Mouse (Mus musculus) embryonic stem cell, embryonic (primary cell): ENCODE measurements around the gene Limch1.

ENCODE experiments used
- CTCF ChIA-PET, 4 experiments: fragments of 300-600 bp in 2 of 4; fragments of 350-600 bp in 2 of 4; sonication (Branson Sonifier 250); formaldehyde crosslinking; loops; one replicate each; lab custom pipeline; 2022; ENCODE audit warnings: inconsistent platforms in 2 of 4; lab: Charles Lee
- POLR2A ChIA-PET, 4 experiments: fragments of 300-600 bp in 2 of 4; fragments of 350-600 bp in 2 of 4; sonication (Branson Sonifier 250); formaldehyde crosslinking; loops; one replicate each; lab custom pipeline; 2022; ENCODE audit warnings: antibody characterized with exemption in 4 of 4, inconsistent platforms in 1 of 4; lab: Charles Lee

Limch1 gene

GRCm38 (mm10) chr5:66929291-66929690 lies 183.7 kb downstream of the Limch1 start:
- POLR2A ChIA-PET: no interaction called here
- CTCF ChIA-PET: no interaction called here

- POLR2A ChIA-PET: no interaction called here
Measured at GRCm38 (mm10) chr5:66933134-66933804, 187.6 kb downstream of the Limch1 start.

GRCm38 (mm10) chr5:66934585-66934984 lies 189.0 kb downstream of the Limch1 start:
- CTCF ChIA-PET: no interaction called here
- POLR2A ChIA-PET: interaction anchor here in 1 of 4 experiments (0.7 kb wide), 1 partner anchor 26 kb away, joined by 3 read pairs; no protein-coding TSS in a partner anchor

More at GRCm38 (mm10) chr5:66933134-66933804, 187.6 kb downstream of the Limch1 start:
- CTCF ChIA-PET: no interaction called here

- CTCF ChIA-PET: interaction anchor here in 1 of 4 experiments (0.7 kb wide), 1 partner anchor 1274 kb away, joined by 3 read pairs; no protein-coding TSS in a partner anchor
- POLR2A ChIA-PET: no interaction called here
Measured at GRCm38 (mm10) chr5:66937376-66937775, 191.7 kb downstream of the Limch1 start.

GRCm38 (mm10) chr5:66941710-66942450 lies 196.3 kb downstream of the Limch1 start:
- POLR2A ChIA-PET: no interaction called here
- CTCF ChIA-PET: interaction anchor here in 1 of 4 experiments (0.6 kb wide), 1 partner anchor 53 kb away, joined by 6 read pairs; no protein-coding TSS in a partner anchor

- POLR2A ChIA-PET: no interaction called here
- CTCF ChIA-PET: no interaction called here
Measured at GRCm38 (mm10) chr5:66942922-66943321, 197.3 kb downstream of the Limch1 start.

- POLR2A ChIA-PET: no interaction called here
- CTCF ChIA-PET: no interaction called here
Measured at GRCm38 (mm10) chr5:66943521-66943920, 197.9 kb downstream of the Limch1 start.

GRCm38 (mm10) chr5:66947958-66948357 lies 202.3 kb downstream of the Limch1 start:
- CTCF ChIA-PET: no interaction called here

GRCm38 (mm10) chr5:66949098-66949692 lies 203.6 kb downstream of the Limch1 start:
- ChIA-PET POLR2A (no interaction called here), CTCF (interaction anchor here in 1 of 4 experiments (0.7 to 0.8 kb wide), 2 partner anchors 816 to 1693 kb away, joined by 3 to 4 read pairs; no protein-coding TSS in a partner anchor)

More at GRCm38 (mm10) chr5:66947958-66948357, 202.3 kb downstream of the Limch1 start:
- POLR2A ChIA-PET: no interaction called here

- ChIA-PET CTCF (no interaction called here), POLR2A (no interaction called here)
Measured at GRCm38 (mm10) chr5:66953375-66953774, 207.7 kb downstream of the Limch1 start.

- CTCF ChIA-PET: no interaction called here
- POLR2A ChIA-PET: no interaction called here
Measured at GRCm38 (mm10) chr5:66953971-66954644, 208.5 kb downstream of the Limch1 start.

GRCm38 (mm10) chr5:66955245-66955644 lies 209.6 kb downstream of the Limch1 start:
- CTCF ChIA-PET: no interaction called here
- POLR2A ChIA-PET: no interaction called here

- POLR2A ChIA-PET: no interaction called here
- CTCF ChIA-PET: no interaction called here
Measured at GRCm38 (mm10) chr5:66957656-66958055, 212.0 kb downstream of the Limch1 start.

GRCm38 (mm10) chr5:66958118-66958517 lies 212.5 kb downstream of the Limch1 start:
- CTCF ChIA-PET: interaction anchor here in 1 of 4 experiments (0.6 kb wide), 1 partner anchor 261 kb away, joined by 13 read pairs; no protein-coding TSS in a partner anchor
- POLR2A ChIA-PET: no interaction called here

GRCm38 (mm10) chr5:66959968-66960367 lies 214.3 kb downstream of the Limch1 start:
- CTCF ChIA-PET: interaction anchor here in 2 of 4 experiments (0.5 to 0.7 kb wide), 2 partner anchors 37 to 969 kb away, joined by 4 to 6 read pairs; no protein-coding TSS in a partner anchor
- POLR2A ChIA-PET: no interaction called here

GRCm38 (mm10) chr5:66965442-66965841 lies 219.8 kb downstream of the Limch1 start:
- ChIA-PET CTCF (no interaction called here), POLR2A (interaction anchor here in 1 of 4 experiments (0.6 kb wide), 1 partner anchor 214 kb away, joined by 3 read pairs; no protein-coding TSS in a partner anchor)

- POLR2A ChIA-PET: no interaction called here
- CTCF ChIA-PET: no interaction called here
Measured at GRCm38 (mm10) chr5:66967147-66967546, 221.5 kb downstream of the Limch1 start.

GRCm38 (mm10) chr5:66967646-66968045 lies 222.0 kb downstream of the Limch1 start:
- ChIA-PET CTCF (no interaction called here), POLR2A (no interaction called here)
